Mouse (Mus musculus): Measurements from ENCODE around the gene Uqcrc1.

- no peak for TF ChIP-seq GATA1 (IDR thresholded peaks at IDR 0.05; ENCODE audit: borderline replicate concordance, low read length)
- no peak for TF ChIP-seq FLI1 (IDR thresholded peaks at IDR 0.05; ENCODE audit: low read length)
Observed at GRCm38 (mm10) chr9:108992085-108992469, 55.6 kb downstream of the Uqcrc1 start.
